Mouse (Mus musculus) forebrain, postnatal 0 days (tissue): ENCODE data around the gene Iffo2. TPM values are rescaled to one million over a fixed set of nuclear protein-coding genes. Genes with fewer than 3 reads are reported as not detected.
"Not testable (repeated sequence)": the region's sequence is repeated elsewhere in the genome, so short reads cannot be mapped to it uniquely, and the experiment has no call there.

Experiments
- ATAC-seq: fragments of 200-750 bp; cut with Nextera tagmentation; 2 replicates; pipeline ENCODE4 v1.8.0; 2017; ENCODE audit warnings: mild to moderate bottlenecking, moderate library complexity
- DNase-seq: peaks from one replicate; pipeline ENCODE4 v3.0.0-alpha.2; 2015
- H3K27ac ChIP-seq: fragments of 300-500 bp; sonication (generic); 2 replicates; pipeline ENCODE4 v1.5.1; 2014; ENCODE audit warnings: low read depth, mild to moderate bottlenecking, antibody characterized with exemption, low read length, moderate library complexity, mixed read lengths
- H3K27me3 ChIP-seq: fragments of 300-500 bp; sonication (generic); 2 replicates; pipeline ENCODE4 v1.6.1; 2014; ENCODE audit warnings: mild to moderate bottlenecking, low read length, mixed read lengths; ENCODE audit not compliant: insufficient read depth
- H3K36me3 ChIP-seq: fragments of 300-500 bp; sonication (generic); 2 replicates; pipeline ENCODE4 v1.6.1; 2014; ENCODE audit warnings: mild to moderate bottlenecking, moderate library complexity; ENCODE audit not compliant: insufficient read depth
- H3K4me1 ChIP-seq: fragments of 300-500 bp; sonication (generic); 2 replicates; pipeline ENCODE4 v1.6.1; 2014; ENCODE audit warnings: antibody characterized with exemption; ENCODE audit not compliant: insufficient read depth
- H3K4me2 ChIP-seq: fragments of 300-500 bp; sonication (generic); 2 replicates; pipeline ENCODE4 v1.6.1; 2014; ENCODE audit warnings: low read depth, mild to moderate bottlenecking, moderate library complexity
- H3K4me3 ChIP-seq: fragments of 300-500 bp; sonication (generic); 2 replicates; pipeline ENCODE4 v1.5.1; 2014; ENCODE audit warnings: low read depth, low read length, mixed read lengths
- H3K9ac ChIP-seq: fragments of 300-500 bp; sonication (generic); 2 replicates; pipeline ENCODE4 v1.6.1; 2014; ENCODE audit warnings: mild to moderate bottlenecking
- H3K9me3 ChIP-seq: fragments of 300-500 bp; sonication (generic); 2 replicates; pipeline ENCODE4 v1.6.1; 2016; ENCODE audit warnings: low read length
- CTCF ChIP-seq: sonication (generic); IDR thresholded peaks from 2 replicates; pipeline ENCODE4 v1.5.1; 2016; ENCODE audit warnings: antibody characterized with exemption, control low read depth, low read depth
- WGBS: fragments of 180-500 bp; shearing (Covaris S2); extraction: QIAGEN DNeasy Blood & Tissue Kit; methylation state at CpG from one replicate; pipeline ENCODE4 v1.1.7; 2014; 5-methylcytosine and 5-hydroxymethylcytosine counted together
- polyA plus RNA-seq: library from polyadenylated mRNA; unstranded; fragments of >200 nt; fragmentation: Nextera tagmentation; extraction: Ambion mirVana; gene quantifications from 2 replicates; pipeline ENCODE4 v1.2.1, GENCODE M21; 2015
- total RNA-seq: library from RNA; depleted of rRNA; stranded (reverse); fragments of >200 nt; gene quantifications from 2 replicates; pipeline ENCODE4 v1.2.3, GENCODE M21; 2014; rRNA removed

The Iffo2 gene
- 13.8 and 15.8 TPM in 2 replicates for total RNA-seq
- 3.5 and 5.3 TPM in 2 replicates for polyA plus RNA-seq

- ATAC-seq, H3K4me2 ChIP-seq, H3K9me3 ChIP-seq, H3K9ac ChIP-seq, H3K4me1 ChIP-seq, H3K27ac ChIP-seq, H3K27me3 ChIP-seq, DNase-seq, H3K4me3 ChIP-seq, H3K36me3 ChIP-seq: not testable (repeated sequence)
- 87% methylated on average over 5 of the region's 5 CpGs for WGBS
These were observed at the start of gene Iffo2 for GRCm38 (mm10) chr4:139530248-139530647. Iffo2 (plus strand) TSS chr4:139530548.

- no peak overlapping the region for H3K4me3 ChIP-seq
- no peak overlapping the region for H3K9ac ChIP-seq
- no peak overlapping the region for H3K27ac ChIP-seq
- H3K4me2 ChIP-seq: no peak overlapping the region
- no peak for TF ChIP-seq CTCF
- DNase-seq: no peak
- H3K36me3 ChIP-seq: peaks cover 90% of the 10 kb centered on the region
- H3K27me3 ChIP-seq: no peaks in the 10 kb centered on the region
- WGBS: 81% methylated on average over 1 of the region's 1 CpGs
- H3K4me1 ChIP-seq: no peaks in the 10 kb centered on the region
- H3K9me3 ChIP-seq: no peaks in the 10 kb centered on the region
- no peak for ATAC-seq
These were observed 48.9 kb upstream of the Iffo2 start for GRCm38 (mm10) chr4:139481400-139481799.

- Histone ChIP-seq H3K27ac (no peak overlapping the region), H3K4me2 (no peak overlapping the region), H3K27me3 (no peaks in the 10 kb centered on the region), H3K36me3 (peaks cover 82% of the 10 kb centered on the region), H3K4me3 (no peak overlapping the region), H3K4me1 (no peaks in the 10 kb centered on the region), H3K9ac (no peak overlapping the region), H3K9me3 (no peaks in the 10 kb centered on the region)
- DNase-seq (no peak), ATAC-seq (no peak)
- WGBS: 76% methylated on average over 8 of the region's 8 CpGs
- no peak for TF ChIP-seq CTCF
These were observed 46.8 kb upstream of the Iffo2 start for GRCm38 (mm10) chr4:139483461-139484105.

- no peak overlapping the region for H3K4me3 ChIP-seq
- no peak overlapping the region for H3K9ac ChIP-seq
- H3K4me2 ChIP-seq: no peak overlapping the region
- H3K36me3 ChIP-seq: peaks cover 82% of the 10 kb centered on the region
- ATAC-seq (no peak), DNase-seq (no peak)
- 79% methylated on average over 7 of the region's 7 CpGs for WGBS
- H3K27me3 ChIP-seq: no peaks in the 10 kb centered on the region
- H3K4me1 ChIP-seq: no peaks in the 10 kb centered on the region
- no peak overlapping the region for H3K27ac ChIP-seq
- TF ChIP-seq CTCF: no peak
- H3K9me3 ChIP-seq: no peaks in the 10 kb centered on the region
These were observed 45.9 kb upstream of the Iffo2 start for GRCm38 (mm10) chr4:139484496-139484895.

- Histone ChIP-seq H3K4me2 (no peak overlapping the region), H3K27me3 (no peaks in the 10 kb centered on the region), H3K36me3 (peaks cover 81% of the 10 kb centered on the region), H3K4me1 (no peaks in the 10 kb centered on the region), H3K4me3 (no peak overlapping the region), H3K27ac (0 out of 2 replicates have a peak overlapping the region, but pooled peaks have one; percentile 29), H3K9me3 (no peaks in the 10 kb centered on the region), H3K9ac (no peak overlapping the region)
- TF ChIP-seq CTCF: no peak
- ATAC-seq (peak; percentile 54; the same call in 1 of the 2 replicates), DNase-seq (no peak)
- WGBS: 31% methylated on average over 10 of the region's 10 CpGs
These were observed 43.3 kb upstream of the Iffo2 start for GRCm38 (mm10) chr4:139487085-139487484.

GRCm38 (mm10) chr4:139488325-139488724 lies 42.0 kb upstream of the Iffo2 start:
- H3K4me3 ChIP-seq: no peak overlapping the region
- TF ChIP-seq CTCF: no peak
- no peaks in the 10 kb centered on the region for H3K27me3 ChIP-seq
- H3K36me3 ChIP-seq: peaks cover 69% of the 10 kb centered on the region
- ATAC-seq: no peak
- H3K4me1 ChIP-seq: no peaks in the 10 kb centered on the region
- no peak overlapping the region for H3K9ac ChIP-seq
- no peak for DNase-seq
- H3K27ac ChIP-seq: no peak overlapping the region
- H3K4me2 ChIP-seq: no peak overlapping the region
- no peaks in the 10 kb centered on the region for H3K9me3 ChIP-seq
- 93% methylated on average over 5 of the region's 5 CpGs for WGBS

GRCm38 (mm10) chr4:139489946-139490345 lies 40.4 kb upstream of the Iffo2 start:
- H3K4me3 ChIP-seq: no peak overlapping the region
- no peak overlapping the region for H3K9ac ChIP-seq
- ATAC-seq: peak; percentile 45
- peaks cover 55% of the 10 kb centered on the region for H3K36me3 ChIP-seq
- H3K27ac ChIP-seq: no peak overlapping the region
- no peaks in the 10 kb centered on the region for H3K27me3 ChIP-seq
- no peaks in the 10 kb centered on the region for H3K4me1 ChIP-seq
- no peak for TF ChIP-seq CTCF
- 79% methylated on average over 1 of the region's 1 CpGs for WGBS
- no peaks in the 10 kb centered on the region for H3K9me3 ChIP-seq
- no peak overlapping the region for H3K4me2 ChIP-seq
- DNase-seq: peak; percentile 43
